Mouse (Mus musculus) embryonic facial prominence, embryonic 11.5 days (tissue): ENCODE results near the gene Ush1g. TPM values are rescaled to one million over a fixed set of nuclear protein-coding genes. Genes with fewer than 3 reads are reported as not detected.

ENCODE experiments used
- ATAC-seq: fragments of 200-750 bp; cut with Nextera tagmentation; replicated peaks from 2 replicates; pipeline ENCODE4 v1.8.0; 2017; ENCODE audit warnings: low read depth; ENCODE audit not compliant: insufficient number of reproducible peaks, low FRiP score, low TSS enrichment
- DNase-seq: peaks from one replicate; pipeline ENCODE4 v3.0.0-alpha.2; 2015; ENCODE audit warnings: low spot score
- H3K27ac ChIP-seq: fragments of 300-500 bp; sonication (generic); replicated peaks from 2 replicates; pipeline ENCODE4 v1.5.1; 2014; ENCODE audit warnings: mild to moderate bottlenecking, low read depth, low read length, control low read depth
- H3K27me3 ChIP-seq: fragments of 300-500 bp; sonication (generic); 2 replicates; pipeline ENCODE4 v1.6.1; 2014; ENCODE audit warnings: mild to moderate bottlenecking, low read length, moderate library complexity, mixed read lengths; ENCODE audit not compliant: control insufficient read depth, insufficient read depth
- H3K36me3 ChIP-seq: fragments of 300-500 bp; sonication (generic); replicated peaks from 2 replicates; pipeline ENCODE4 v1.6.1; 2014; ENCODE audit warnings: low read depth, mild to moderate bottlenecking, low read length, moderate library complexity, mixed read lengths; ENCODE audit not compliant: control insufficient read depth, insufficient read depth
- H3K4me1 ChIP-seq: fragments of 300-500 bp; sonication (generic); 2 replicates; pipeline ENCODE4 v1.6.1; 2014; ENCODE audit warnings: low read length, mixed read lengths; ENCODE audit not compliant: control insufficient read depth, insufficient read depth
- H3K4me2 ChIP-seq: fragments of 300-500 bp; sonication (generic); 2 replicates; pipeline ENCODE4 v1.6.1; 2014; ENCODE audit warnings: low read depth, mild to moderate bottlenecking, control low read depth, low read length, moderate library complexity
- H3K4me3 ChIP-seq: fragments of 300-500 bp; sonication (generic); 2 replicates; pipeline ENCODE4 v1.5.1; 2014; ENCODE audit warnings: low read depth, low read length, control low read depth
- H3K9ac ChIP-seq: fragments of 300-500 bp; sonication (generic); replicated peaks from 2 replicates; pipeline ENCODE4 v1.6.1; 2014; ENCODE audit warnings: mild to moderate bottlenecking, control low read depth, low read length
- H3K9me3 ChIP-seq: fragments of 300-500 bp; sonication (generic); replicated peaks from 2 replicates; pipeline ENCODE4 v1.6.1; 2016; ENCODE audit warnings: mild to moderate bottlenecking, low read length, inconsistent platforms, mixed read lengths; ENCODE audit not compliant: control insufficient read depth
- WGBS: fragments of 180-500 bp; shearing (Covaris S2); extraction: QIAGEN DNeasy Blood & Tissue Kit; methylation state at CpG from one replicate; pipeline ENCODE4 v1.1.7; 2014; 5-methylcytosine and 5-hydroxymethylcytosine counted together
- polyA plus RNA-seq: library from polyadenylated mRNA; unstranded; fragments of >200 nt; fragmentation: Nextera tagmentation; extraction: Ambion mirVana; gene quantifications from 2 replicates; pipeline ENCODE4 v1.2.1, GENCODE M21; 2014

Ush1g gene
- polyA plus RNA-seq, 1 experiment from 2014 or later: not detected

GRCm38 (mm10) chr11:115344967-115345366 is 23.1 kb upstream of the Ush1g start:
- no peak overlapping the region; the same call in 1 of the 2 replicates for H3K9ac ChIP-seq
- no peak overlapping the region for H3K27ac ChIP-seq
- peaks cover 6% of the 10 kb centered on the region; the same call in 1 of the 2 replicates for H3K27me3 ChIP-seq
- DNase-seq (peak; percentile 33), ATAC-seq (no peak)
- no peak overlapping the region for H3K4me2 ChIP-seq
- 13% methylated on average over 12 of the region's 12 CpGs for WGBS
- no peaks in the 10 kb centered on the region for H3K9me3 ChIP-seq
- H3K4me1 ChIP-seq: peaks cover 13% of the 10 kb centered on the region
- no peak overlapping the region for H3K4me3 ChIP-seq
- no peaks in the 10 kb centered on the region for H3K36me3 ChIP-seq

GRCm38 (mm10) chr11:115341866-115342265 is 20.0 kb upstream of the Ush1g start:
- Histone ChIP-seq H3K36me3 (no peaks in the 10 kb centered on the region), H3K27me3 (peaks cover 9% of the 10 kb centered on the region; the same call in 1 of the 2 replicates), H3K4me2 (no peak overlapping the region), H3K4me3 (no peak overlapping the region), H3K9ac (no peak overlapping the region), H3K4me1 (peaks cover 13% of the 10 kb centered on the region), H3K27ac (no peak overlapping the region), H3K9me3 (no peaks in the 10 kb centered on the region)
- 74% methylated on average over 6 of the region's 6 CpGs for WGBS
- no peak for ATAC-seq
- no peak for DNase-seq

GRCm38 (mm10) chr11:115341246-115341645 is 19.4 kb upstream of the Ush1g start:
- no peak for DNase-seq
- 61% methylated on average over 2 of the region's 2 CpGs for WGBS
- Histone ChIP-seq H3K4me2 (no peak overlapping the region), H3K9me3 (no peaks in the 10 kb centered on the region), H3K4me3 (no peak overlapping the region), H3K27ac (no peak overlapping the region), H3K9ac (no peak overlapping the region), H3K36me3 (no peaks in the 10 kb centered on the region), H3K4me1 (peaks cover 13% of the 10 kb centered on the region), H3K27me3 (peaks cover 9% of the 10 kb centered on the region; the same call in 1 of the 2 replicates)
- ATAC-seq: no peak

- no peak overlapping the region for H3K27ac ChIP-seq
- no peaks in the 10 kb centered on the region for H3K36me3 ChIP-seq
- ATAC-seq (no peak), DNase-seq (no peak)
- H3K9ac ChIP-seq: no peak overlapping the region
- no peak overlapping the region for H3K4me3 ChIP-seq
- WGBS: 82% methylated on average over 1 of the region's 1 CpGs
- H3K4me2 ChIP-seq: no peak overlapping the region
- no peaks in the 10 kb centered on the region for H3K4me1 ChIP-seq
- H3K9me3 ChIP-seq: no peaks in the 10 kb centered on the region
- peaks cover 26% of the 10 kb centered on the region for H3K27me3 ChIP-seq
These were observed 16.0 kb upstream of the Ush1g start for GRCm38 (mm10) chr11:115337826-115338225.

- no peak for ATAC-seq
- DNase-seq: no peak
- H3K36me3 ChIP-seq: no peaks in the 10 kb centered on the region
- no peaks in the 10 kb centered on the region for H3K9me3 ChIP-seq
- H3K4me2 ChIP-seq: no peak overlapping the region
- no peaks in the 10 kb centered on the region for H3K4me1 ChIP-seq
- H3K27me3 ChIP-seq: peaks cover 26% of the 10 kb centered on the region
- H3K9ac ChIP-seq: no peak overlapping the region
- H3K27ac ChIP-seq: no peak overlapping the region
- WGBS: 61% methylated on average over 3 of the region's 3 CpGs
- H3K4me3 ChIP-seq: no peak overlapping the region
These were observed 15.5 kb upstream of the Ush1g start for GRCm38 (mm10) chr11:115337350-115337749.

GRCm38 (mm10) chr11:115336115-115336514 is 14.3 kb upstream of the Ush1g start:
- ATAC-seq (no peak), DNase-seq (peak; percentile 68)
- Histone ChIP-seq H3K27me3 (peaks cover 26% of the 10 kb centered on the region), H3K4me3 (no peak overlapping the region), H3K4me2 (no peak overlapping the region), H3K9me3 (no peaks in the 10 kb centered on the region), H3K9ac (no peak overlapping the region), H3K36me3 (no peaks in the 10 kb centered on the region), H3K4me1 (no peaks in the 10 kb centered on the region), H3K27ac (no peak overlapping the region)
- 19% methylated on average over 6 of the region's 6 CpGs for WGBS

- no peaks in the 10 kb centered on the region for H3K36me3 ChIP-seq
- no peak overlapping the region for H3K4me3 ChIP-seq
- H3K9me3 ChIP-seq: no peaks in the 10 kb centered on the region
- no peak overlapping the region for H3K9ac ChIP-seq
- 56% methylated on average over 12 of the region's 12 CpGs for WGBS
- DNase-seq: no peak
- no peak for ATAC-seq
- no peaks in the 10 kb centered on the region for H3K4me1 ChIP-seq
- no peak overlapping the region for H3K27ac ChIP-seq
- H3K27me3 ChIP-seq: peaks cover 26% of the 10 kb centered on the region
- no peak overlapping the region for H3K4me2 ChIP-seq
These were observed 13.4 kb upstream of the Ush1g start for GRCm38 (mm10) chr11:115335223-115335622.

- H3K4me2 ChIP-seq: peak within 1 kb of the TSS; percentile 30; the same call in 1 of the 2 replicates
- no peak within 1 kb of the TSS for H3K27ac ChIP-seq
- no peaks in the 10 kb centered on the region for H3K36me3 ChIP-seq
- H3K27me3 ChIP-seq: peaks cover 26% of the 10 kb centered on the region
- H3K9me3 ChIP-seq: no peaks in the 10 kb centered on the region
- ATAC-seq (no peak), DNase-seq (no peak)
- 5% methylated on average over 29 of the region's 29 CpGs for WGBS
- no peak within 1 kb of the TSS for H3K4me3 ChIP-seq
- no peak within 1 kb of the TSS for H3K9ac ChIP-seq
- no peaks in the 10 kb centered on the region for H3K4me1 ChIP-seq
These were observed 12.7 kb upstream of the Ush1g start, which contains the start of gene Otop3 for GRCm38 (mm10) chr11:115334531-115334930. TSS of gene Otop3 (plus strand) at chr11:115334731.
